Mouse (Mus musculus) intestine, postnatal 0 days (tissue): ENCODE measurements at regions not wholly inside any gene's neighbourhood (a gene's known extent, or its start where the extent isn't known, plus 50 kb on each side); places are given as distances from the start of the nearest gene placed in this dataset.

Source experiments
- ATAC-seq: fragments of 200-750 bp; cut with Nextera tagmentation; 2 replicates; pipeline ENCODE4 v1.8.0; 2017; ENCODE audit warnings: mild to moderate bottlenecking, moderate TSS enrichment, moderate library complexity
- H3K27ac ChIP-seq: fragments of 300-500 bp; sonication (generic); 2 replicates; pipeline ENCODE4 v1.5.1; 2014; ENCODE audit warnings: mild to moderate bottlenecking, low read depth, low read length, moderate library complexity
- H3K27me3 ChIP-seq: fragments of 300-500 bp; sonication (generic); replicated peaks from 2 replicates; pipeline ENCODE4 v1.6.1; 2014; ENCODE audit warnings: low read length, mixed read lengths; ENCODE audit not compliant: control insufficient read depth, insufficient read depth
- H3K36me3 ChIP-seq: fragments of 300-500 bp; sonication (generic); 2 replicates; pipeline ENCODE4 v1.6.1; 2014; ENCODE audit warnings: mild to moderate bottlenecking, moderate library complexity; ENCODE audit not compliant: control insufficient read depth, insufficient read depth
- H3K4me1 ChIP-seq: fragments of 300-500 bp; sonication (generic); replicated peaks from 2 replicates; pipeline ENCODE4 v1.6.1; 2014; ENCODE audit warnings: antibody characterized with exemption, low read length, mixed read lengths; ENCODE audit not compliant: control insufficient read depth, insufficient read depth
- H3K4me2 ChIP-seq: fragments of 300-500 bp; sonication (generic); replicated peaks from 2 replicates; pipeline ENCODE4 v1.6.1; 2014; ENCODE audit warnings: low read depth, mild to moderate bottlenecking, moderate library complexity
- H3K4me3 ChIP-seq: fragments of 300-500 bp; sonication (generic); 2 replicates; pipeline ENCODE4 v1.5.1; 2014; ENCODE audit warnings: low read depth, low read length
- H3K9ac ChIP-seq: fragments of 300-500 bp; sonication (generic); 2 replicates; pipeline ENCODE4 v1.6.1; 2014; ENCODE audit warnings: mild to moderate bottlenecking, low read depth, low read length
- H3K9me3 ChIP-seq: fragments of 300-500 bp; sonication (generic); 2 replicates; pipeline ENCODE4 v1.6.1; 2016; ENCODE audit warnings: mixed run types; ENCODE audit not compliant: control insufficient read depth
- CTCF ChIP-seq: sonication (generic); IDR thresholded peaks from 2 replicates; pipeline ENCODE4 v1.5.1; 2016; ENCODE audit warnings: low read depth, mild to moderate bottlenecking, control low read depth, antibody characterized with exemption, moderate library complexity
- WGBS: fragments of 180-500 bp; shearing (Covaris S2); extraction: QIAGEN DNeasy Blood & Tissue Kit; methylation state at CpG from one replicate; pipeline ENCODE4 v1.1.7; 2014; 5-methylcytosine and 5-hydroxymethylcytosine counted together

DNA sequence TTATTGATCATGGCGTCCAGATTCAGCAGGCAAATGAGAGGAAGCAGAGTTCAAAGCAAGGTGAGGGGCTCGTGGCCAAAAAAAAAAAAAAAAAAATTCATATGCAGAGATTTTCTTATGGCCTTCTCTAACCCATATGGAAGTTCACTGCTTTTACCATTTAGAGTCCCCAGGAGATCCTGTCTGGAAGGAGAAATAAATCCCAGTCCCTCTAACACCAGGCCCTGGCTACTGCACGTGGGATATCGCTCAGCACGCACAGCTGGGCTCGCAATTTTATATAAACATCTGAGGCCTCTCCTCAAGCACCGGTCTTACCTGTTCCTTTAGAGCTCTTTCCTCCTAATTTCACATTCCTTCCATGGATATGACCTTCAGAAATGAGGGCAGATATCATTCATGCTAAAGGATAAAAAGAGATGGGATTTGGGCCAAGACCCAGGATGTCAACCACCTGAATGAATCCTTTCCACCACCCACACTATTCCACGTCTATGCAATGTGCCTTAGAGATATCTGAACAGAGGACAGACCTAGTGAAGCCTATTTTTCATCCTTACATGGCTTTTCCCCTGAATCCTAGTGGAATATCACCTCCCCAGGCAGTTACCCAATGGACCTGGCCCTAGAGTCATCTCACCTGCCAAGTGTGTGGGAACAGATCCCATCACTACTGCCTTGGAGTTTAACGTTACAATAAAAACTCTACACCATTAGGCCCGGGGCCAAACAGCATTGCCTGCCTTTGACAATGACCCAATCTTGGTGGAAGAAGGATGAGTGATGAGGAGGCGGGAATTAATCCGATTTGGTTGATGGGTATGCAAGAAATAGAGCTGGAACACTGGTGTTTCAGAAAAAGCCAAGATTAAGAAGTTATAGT is 161.9 kb downstream of the Trim52 start:
- Histone ChIP-seq H3K4me1 (no peaks in the 10 kb centered on the region), H3K4me2 (no peak overlapping the region), H3K9me3 (no peaks in the 10 kb centered on the region), H3K27ac (no peak overlapping the region), H3K9ac (no peak overlapping the region), H3K27me3 (no peaks in the 10 kb centered on the region), H3K4me3 (no peak overlapping the region), H3K36me3 (no peaks in the 10 kb centered on the region)
- ATAC-seq = no peak
- 74% methylated on average over 12 of the region's 12 CpGs for WGBS
- no peak for TF ChIP-seq CTCF

DNA sequence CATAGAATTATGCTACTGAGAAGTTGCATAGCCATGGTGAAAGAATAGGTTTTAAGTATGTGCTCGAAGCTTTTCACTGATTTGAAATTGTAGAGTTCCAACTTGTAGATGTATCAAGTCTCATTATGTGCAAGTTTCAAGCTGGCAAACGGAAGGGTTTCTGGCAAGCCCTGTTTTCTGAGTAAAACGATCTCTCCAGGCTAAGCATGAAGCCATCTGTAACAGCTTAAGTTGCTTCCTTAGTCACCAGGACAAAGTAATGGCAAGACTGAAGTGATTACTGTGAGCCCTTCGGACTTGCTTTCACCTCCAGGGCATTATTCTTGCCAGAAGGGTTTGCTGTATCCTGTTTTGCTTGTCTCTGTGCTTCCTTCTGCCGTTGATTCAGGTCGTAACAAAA is 163.7 kb downstream of the Trim52 start:
- TF ChIP-seq CTCF = no peak
- Histone ChIP-seq H3K4me1 (no peaks in the 10 kb centered on the region), H3K4me3 (no peak overlapping the region), H3K36me3 (no peaks in the 10 kb centered on the region), H3K27me3 (no peaks in the 10 kb centered on the region), H3K9me3 (no peaks in the 10 kb centered on the region), H3K9ac (no peak overlapping the region), H3K4me2 (no peak overlapping the region), H3K27ac (no peak overlapping the region)
- WGBS = 73% methylated on average over 6 of the region's 6 CpGs
- ATAC-seq = no peak

DNA sequence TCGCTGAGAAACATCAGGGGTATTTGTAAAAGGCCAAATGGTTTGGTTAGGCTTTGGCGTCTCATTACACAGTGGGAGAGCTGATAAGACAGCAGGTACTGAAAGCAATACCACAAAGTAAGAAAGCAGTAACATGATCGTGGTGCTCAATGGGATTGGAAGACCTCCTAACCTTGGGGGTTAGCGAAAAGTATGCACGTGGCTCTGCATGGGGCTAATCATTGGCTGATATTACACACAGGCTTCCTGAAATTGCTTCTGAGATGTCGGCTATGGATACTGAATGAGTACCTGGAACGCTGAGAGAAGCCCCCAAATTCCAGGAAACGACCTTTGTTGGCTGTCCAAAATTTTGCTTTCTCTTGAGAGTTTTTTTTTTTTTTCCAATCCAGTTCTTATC is 207.6 kb downstream of the Trim52 start:
- Histone ChIP-seq H3K36me3 (no peaks in the 10 kb centered on the region), H3K4me3 (no peak overlapping the region), H3K9me3 (no peaks in the 10 kb centered on the region), H3K4me2 (no peak overlapping the region), H3K9ac (no peak overlapping the region), H3K27ac (no peak overlapping the region), H3K27me3 (no peaks in the 10 kb centered on the region), H3K4me1 (no peaks in the 10 kb centered on the region)
- TF ChIP-seq CTCF = no peak
- WGBS = 60% methylated on average over 8 of the region's 8 CpGs
- no peak for ATAC-seq

DNA sequence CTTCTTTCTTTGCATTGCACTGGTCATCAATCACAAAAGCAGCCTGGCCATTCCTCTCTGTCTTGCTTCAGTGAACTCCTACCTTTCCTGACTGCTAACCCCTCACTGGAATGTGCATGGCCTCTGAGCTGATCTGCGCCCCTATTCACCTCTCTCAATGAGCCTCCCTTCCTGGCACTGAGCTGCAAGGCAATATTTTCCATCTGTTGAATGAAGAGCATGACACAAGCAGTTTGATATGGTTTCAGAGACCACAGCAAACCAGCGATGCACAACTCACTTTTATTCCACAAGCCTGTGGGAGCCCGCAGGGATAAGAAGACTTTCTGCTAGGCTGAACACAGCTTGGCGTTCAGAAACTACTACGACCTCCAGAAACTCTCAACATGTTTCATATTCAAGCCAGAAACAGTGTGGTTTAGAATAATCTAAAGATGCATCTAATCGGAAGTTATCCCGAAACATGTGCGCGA is 208.1 kb downstream of the Trim52 start:
- no peak overlapping the region for H3K9ac ChIP-seq
- no peaks in the 10 kb centered on the region for H3K27me3 ChIP-seq

DNA sequence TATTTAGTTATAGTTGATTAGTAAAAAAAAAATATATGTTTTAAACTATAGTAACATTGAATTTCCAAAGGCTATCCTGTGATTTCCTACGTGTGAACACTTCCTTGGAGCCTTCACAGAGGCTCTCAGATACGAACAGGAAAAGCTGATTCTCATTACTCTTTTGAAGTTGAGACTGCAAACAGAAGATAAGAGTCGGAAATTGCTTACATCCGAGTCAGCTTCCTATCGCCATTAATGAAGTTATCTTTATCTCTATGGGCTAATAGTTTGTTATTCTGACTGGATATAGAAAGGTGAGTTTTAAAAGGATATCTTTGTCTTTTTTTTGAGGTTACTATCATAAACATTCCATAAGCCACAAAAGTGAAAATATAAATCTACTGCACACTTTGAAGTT is 212.8 kb downstream of the Trim52 start:
- ATAC-seq = no peak
- WGBS = 16% methylated on average over 5 of the region's 5 CpGs
- H3K27ac ChIP-seq = no peak overlapping the region
- H3K4me1 ChIP-seq = no peaks in the 10 kb centered on the region
- no peak overlapping the region for H3K4me2 ChIP-seq
- H3K9ac ChIP-seq = no peak overlapping the region
- H3K9me3 ChIP-seq = no peaks in the 10 kb centered on the region
- H3K27me3 ChIP-seq = no peaks in the 10 kb centered on the region
- no peak for TF ChIP-seq CTCF
- no peaks in the 10 kb centered on the region for H3K36me3 ChIP-seq
- no peak overlapping the region for H3K4me3 ChIP-seq

More for the DNA sequence above, 208.1 kb downstream of the Trim52 start:
- no peaks in the 10 kb centered on the region for H3K36me3 ChIP-seq
- H3K4me3 ChIP-seq = no peak overlapping the region
- TF ChIP-seq CTCF = no peak
- H3K4me1 ChIP-seq = no peaks in the 10 kb centered on the region
- WGBS = 75% methylated on average over 9 of the region's 9 CpGs
- no peak for ATAC-seq
- H3K4me2 ChIP-seq = no peak overlapping the region
- no peaks in the 10 kb centered on the region for H3K9me3 ChIP-seq
- no peak overlapping the region for H3K27ac ChIP-seq

DNA sequence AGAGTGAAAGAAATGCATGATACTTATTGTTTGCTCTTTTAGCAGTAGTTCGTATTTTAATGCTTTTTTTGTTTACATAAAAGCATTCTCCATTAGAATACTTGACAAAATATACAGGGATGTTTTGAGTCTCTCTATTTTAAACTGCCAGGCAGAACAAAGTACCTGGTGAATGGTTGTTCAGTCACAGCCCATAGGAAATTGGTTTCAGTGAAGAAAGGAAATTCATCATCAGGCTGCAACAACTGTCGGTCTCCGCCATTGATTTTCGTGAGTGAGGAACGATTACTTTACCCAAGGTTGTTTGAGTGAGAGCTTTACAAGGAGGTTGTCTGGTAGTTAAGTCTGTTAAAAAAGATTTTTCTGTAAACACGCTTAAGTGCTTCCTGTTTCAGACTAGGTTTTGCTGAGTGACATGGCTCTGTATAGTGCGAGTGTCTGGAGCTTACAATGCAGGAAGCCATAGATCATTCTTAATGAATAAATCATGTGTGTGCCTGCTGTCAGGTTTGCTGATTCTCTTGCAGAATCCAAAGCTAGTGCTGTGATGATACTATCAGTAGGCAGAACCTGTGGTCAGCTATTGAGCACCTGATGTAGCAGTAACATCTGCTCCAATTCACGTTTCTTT is 221.8 kb downstream of the Trim52 start:
- no peak overlapping the region for H3K4me3 ChIP-seq
- no peaks in the 10 kb centered on the region for H3K36me3 ChIP-seq
- H3K4me1 ChIP-seq = no peaks in the 10 kb centered on the region
- H3K27ac ChIP-seq = no peak overlapping the region
- H3K9ac ChIP-seq = no peak overlapping the region
- no peak overlapping the region for H3K4me2 ChIP-seq
- ATAC-seq = no peak
- no peaks in the 10 kb centered on the region for H3K9me3 ChIP-seq
- TF ChIP-seq CTCF = no peak
- 42% methylated on average over 8 of the region's 8 CpGs for WGBS
- no peaks in the 10 kb centered on the region for H3K27me3 ChIP-seq
